In genomic region chr11:46085398-46086163, GRCm38 (mm10) we compare ENCODE assay signal across 11 mouse cellular contexts. TPM values are rescaled to one million over a fixed set of nuclear protein-coding genes. Genes with fewer than 3 reads are reported as not detected.
A peak's percentile ranks its signal among the peaks of the same experiment; 100 is the strongest.
DNase-seq lines count a peak whose midpoint lies in the region; ATAC-seq and TF ChIP-seq lines count a peak whose summit lies in the region.
"Had no signal": no experiment of that assay in that cellular context is flagged by ENCODE, and none has a peak within 500 bp of the region (broad histone marks: within the 10 kb centered on the region; RNA-seq: fewer than 3 reads in every experiment).

No protein-coding gene starts in this region.

- peak; percentile 70 to 78 for DNase-seq in lung, adult 18-20 months
- DNase-seq in lung, postnatal 14 days = no peak
- no peak for DNase-seq in hindbrain, postnatal 0 days (ENCODE audit: low spot score)
- DNase-seq in hindbrain, embryonic 14.5 days (ENCODE audit: low spot score) = no peak
- no peak for DNase-seq in embryo, embryonic 11 days
- DNase-seq: gastrocnemius, postnatal 36 days; kidney, adult 18-20 months had no signal

- H3K27me3 ChIP-seq in heart, embryonic 16.5 days (ENCODE audit: control insufficient read depth, insufficient read depth, low read length) = no peaks in the 10 kb centered on the region
- no peaks in the 10 kb centered on the region for H3K27me3 ChIP-seq in small intestine, adult 2 months (ENCODE audit: control insufficient read depth, insufficient read depth, low read length)
- no peaks in the 10 kb centered on the region for H3K27me3 ChIP-seq in hindbrain, postnatal 0 days (ENCODE audit: insufficient read depth, low read length)
- no peaks in the 10 kb centered on the region for H3K27me3 ChIP-seq in hindbrain, embryonic 14.5 days (ENCODE audit: control insufficient read depth, insufficient read depth, low read length)

- peaks cover 39% of the 10 kb centered on the region for H3K4me1 ChIP-seq in brown adipose tissue, adult 24 weeks (ENCODE audit: control insufficient read depth, insufficient read depth, insufficient read length, low read length)
- peaks cover 73% of the 10 kb centered on the region for H3K4me1 ChIP-seq in heart, embryonic 16.5 days (ENCODE audit: control insufficient read depth, insufficient read depth, low read length)
- peaks cover 3% of the 10 kb centered on the region; the same call in 1 of the 2 replicates for H3K4me1 ChIP-seq in small intestine, adult 2 months (ENCODE audit: control insufficient read depth, insufficient read depth, insufficient read length, low read length)
- no peaks in the 10 kb centered on the region for H3K4me1 ChIP-seq in hindbrain, postnatal 0 days (ENCODE audit: insufficient read depth, low read length)
- no peaks in the 10 kb centered on the region for H3K4me1 ChIP-seq in hindbrain, embryonic 14.5 days (replicated peaks; ENCODE audit: control insufficient read depth, insufficient read depth, low read length)

- no peak for TF ChIP-seq POLR2A in small intestine, adult 2 months (IDR thresholded peaks at IDR 0.05; ENCODE audit: low read depth, low read length)

- H3K9me3 ChIP-seq in heart, embryonic 16.5 days (replicated peaks; ENCODE audit: control insufficient read depth, low read length) = no peaks in the 10 kb centered on the region
- no peaks in the 10 kb centered on the region for H3K9me3 ChIP-seq in hindbrain, postnatal 0 days (ENCODE audit: low read length)
- no peaks in the 10 kb centered on the region for H3K9me3 ChIP-seq in hindbrain, embryonic 14.5 days (ENCODE audit: control insufficient read depth, low read length)
- H3K9me3 ChIP-seq: limb, embryonic 10.5 days had no signal

- WGBS in heart, embryonic 16.5 days = 64% methylated on average over 10 of the region's 10 CpGs
- WGBS in small intestine, adult 2 months = 74% methylated on average over 10 of the region's 10 CpGs
- 92% methylated on average over 10 of the region's 10 CpGs for WGBS in hindbrain, postnatal 0 days
- 94% methylated on average over 10 of the region's 10 CpGs for WGBS in hindbrain, embryonic 14.5 days

- peak overlapping the region; percentile 33 for H3K9ac ChIP-seq in heart, embryonic 16.5 days (ENCODE audit: low read length)
- H3K9ac ChIP-seq in hindbrain, postnatal 0 days (replicated peaks; ENCODE audit: low read length) = no peak overlapping the region
- H3K9ac ChIP-seq in hindbrain, embryonic 14.5 days = no peak overlapping the region

- H3K4me3 ChIP-seq in brown adipose tissue, adult 24 weeks (ENCODE audit: insufficient read depth, low read depth, low read length) = no peak overlapping the region
- H3K4me3 ChIP-seq in heart, embryonic 16.5 days (ENCODE audit: low read length) = no peak overlapping the region
- H3K4me3 ChIP-seq in small intestine, adult 2 months (ENCODE audit: low read depth, low read length) = no peak overlapping the region
- no peak overlapping the region for H3K4me3 ChIP-seq in hindbrain, postnatal 0 days (ENCODE audit: low read length)
- no peak overlapping the region for H3K4me3 ChIP-seq in hindbrain, embryonic 14.5 days (replicated peaks; ENCODE audit: low read length)
- H3K4me3 ChIP-seq: limb, embryonic 10.5 days had no signal

- no peak for TF ChIP-seq CTCF in small intestine, adult 2 months (IDR thresholded peaks at IDR 0.05; ENCODE audit: extremely low read depth, insufficient read length, insufficient replicate concordance, low read depth, low read length)
- TF ChIP-seq CTCF in hindbrain, postnatal 0 days (IDR thresholded peaks at IDR 0.05; ENCODE audit: low read depth) = no peak

- ATAC-seq in heart, embryonic 16.5 days (replicated peaks; ENCODE audit: extremely low read depth, insufficient read depth, low FRiP score) = no peak
- no peak for ATAC-seq in hindbrain, postnatal 0 days
- ATAC-seq in hindbrain, embryonic 14.5 days (ENCODE audit: low FRiP score) = no peak

- H3K36me3 ChIP-seq in heart, embryonic 16.5 days (ENCODE audit: control insufficient read depth, insufficient read depth) = peaks cover 4% of the 10 kb centered on the region; the same call in 1 of the 2 replicates
- H3K36me3 ChIP-seq in small intestine, adult 2 months (ENCODE audit: control insufficient read depth, insufficient read depth, low read length) = no peaks in the 10 kb centered on the region
- H3K36me3 ChIP-seq in hindbrain, postnatal 0 days (ENCODE audit: insufficient read depth, low read length) = no peaks in the 10 kb centered on the region
- H3K36me3 ChIP-seq in hindbrain, embryonic 14.5 days (replicated peaks; ENCODE audit: control insufficient read depth, insufficient read depth) = peaks cover 8% of the 10 kb centered on the region; the same call in 1 of the 2 replicates

- peak overlapping the region; percentile 89 for H3K27ac ChIP-seq in brown adipose tissue, adult 24 weeks (replicated peaks; ENCODE audit: low read depth, low read length)
- H3K27ac ChIP-seq in heart, embryonic 16.5 days (ENCODE audit: low read length) = peak overlapping the region; percentile 76
- H3K27ac ChIP-seq in small intestine, adult 2 months (ENCODE audit: insufficient read depth, low read depth, low read length) = peak overlapping the region; percentile 17; the same call in 1 of the 2 replicates
- no peak overlapping the region for H3K27ac ChIP-seq in hindbrain, postnatal 0 days
- H3K27ac ChIP-seq in hindbrain, embryonic 14.5 days = no peak overlapping the region
- H3K27ac ChIP-seq: limb, embryonic 10.5 days had no signal

- no peak overlapping the region for H3K4me2 ChIP-seq in heart, embryonic 16.5 days (ENCODE audit: low read depth, low read length)
- H3K4me2 ChIP-seq in hindbrain, postnatal 0 days (ENCODE audit: low read depth, low read length) = no peak overlapping the region
- H3K4me2 ChIP-seq in hindbrain, embryonic 14.5 days (replicated peaks) = no peak overlapping the region

RNA-seq across cellular contexts. Expression of gene Adam19, which starts 29.8 kb away (rescaled TPM):
- 2.4 and 3.1 TPM in 2 replicates for polyA plus RNA-seq in brown adipose tissue, adult 24 weeks (2012; ENCODE audit: insufficient read depth, insufficient read length, missing spikeins)
- 21.3 and 24.4 TPM in 2 replicates for polyA plus RNA-seq in heart, embryonic 16.5 days (2015; fragmentation: Nextera tagmentation; extraction: Ambion mirVana)
- polyA plus RNA-seq in small intestine, adult 2 months (2012; rRNA removed) = 4.4 and 6.8 TPM in 2 replicates
- 18.5 and 19.1 TPM in 2 replicates for total RNA-seq in hindbrain, postnatal 0 days (2014; rRNA removed)
- 5.6 and 5.8 TPM in 2 replicates for polyA plus RNA-seq in hindbrain, postnatal 0 days (2015; fragmentation: Nextera tagmentation; extraction: Ambion mirVana)
- polyA plus RNA-seq in hindbrain, embryonic 14.5 days (2014; fragmentation: Nextera tagmentation; extraction: Ambion mirVana) = 12.2 and 14.5 TPM in 2 replicates

RNA-seq across cellular contexts. Expression of gene Gm12166, which starts 33.5 kb away (rescaled TPM):
- polyA plus RNA-seq in brown adipose tissue, adult 24 weeks (2012; ENCODE audit: insufficient read depth, insufficient read length, missing spikeins) = 2.3 and 18.9 TPM in 2 replicates
- 3.0 and 10.7 TPM in 2 replicates for polyA plus RNA-seq in heart, embryonic 16.5 days (2015; fragmentation: Nextera tagmentation; extraction: Ambion mirVana)
- polyA plus RNA-seq in small intestine, adult 2 months (2012; rRNA removed) = 12.6 and 25.3 TPM in 2 replicates
- 6.5 and 10.6 TPM in 2 replicates for total RNA-seq in hindbrain, postnatal 0 days (2014; rRNA removed)
- polyA plus RNA-seq in hindbrain, postnatal 0 days (2015; fragmentation: Nextera tagmentation; extraction: Ambion mirVana) = 8.2 and 8.3 TPM in 2 replicates
- polyA plus RNA-seq in hindbrain, embryonic 14.5 days (2014; fragmentation: Nextera tagmentation; extraction: Ambion mirVana) = 4.4 and 6.6 TPM in 2 replicates

Comparison
In these comparisons a context has a peak if more than half of its experiments do, and no peak if none do; other contexts are left out.
1. DNase-seq: peak in lung, adult 18-20 months (2 of 2); none in lung, postnatal 14 days (single experiment), hindbrain, postnatal 0 days (single experiment), hindbrain, embryonic 14.5 days (single experiment) and embryo, embryonic 11 days (single experiment).
2. H3K27ac ChIP-seq: peak in brown adipose tissue, adult 24 weeks (single experiment), heart, embryonic 16.5 days (single experiment) and small intestine, adult 2 months (single experiment); none in hindbrain, postnatal 0 days (single experiment) and hindbrain, embryonic 14.5 days (single experiment).